Mouse (Mus musculus) heart, embryonic 16.5 days (tissue): Measurements from ENCODE around the gene Slc31a2. TPM values are rescaled to one million over a fixed set of nuclear protein-coding genes. Genes with fewer than 3 reads are reported as not detected.
"Not testable (repeated sequence)": the region's sequence is repeated elsewhere in the genome, so short reads cannot be mapped to it uniquely, and the experiment has no call there.

ENCODE experiments used
- ATAC-seq: fragments of 200-750 bp; cut with Nextera tagmentation; replicated peaks from 2 replicates; pipeline ENCODE4 v1.8.0; 2017; ENCODE audit warnings: moderate number of reproducible peaks; ENCODE audit not compliant: insufficient read depth, low FRiP score; ENCODE audit errors: extremely low read depth
- H3K27ac ChIP-seq: fragments of 300-500 bp; sonication (generic); 2 replicates; pipeline ENCODE4 v1.5.1; 2014; ENCODE audit warnings: mild to moderate bottlenecking, low read length, control low read depth, moderate library complexity
- H3K27me3 ChIP-seq: fragments of 300-500 bp; sonication (generic); 2 replicates; pipeline ENCODE4 v1.6.1; 2014; ENCODE audit warnings: low read length, mixed read lengths; ENCODE audit not compliant: control insufficient read depth, insufficient read depth
- H3K36me3 ChIP-seq: fragments of 300-500 bp; sonication (generic); 2 replicates; pipeline ENCODE4 v1.6.1; 2014; ENCODE audit not compliant: control insufficient read depth, insufficient read depth
- H3K4me1 ChIP-seq: fragments of 300-500 bp; sonication (generic); 2 replicates; pipeline ENCODE4 v1.6.1; 2014; ENCODE audit warnings: low read length, mixed read lengths; ENCODE audit not compliant: control insufficient read depth, insufficient read depth
- H3K4me2 ChIP-seq: fragments of 300-500 bp; sonication (generic); 2 replicates; pipeline ENCODE4 v1.6.1; 2014; ENCODE audit warnings: low read depth, mild to moderate bottlenecking, control low read depth, low read length
- H3K4me3 ChIP-seq: fragments of 300-500 bp; sonication (generic); 2 replicates; pipeline ENCODE4 v1.5.1; 2014; ENCODE audit warnings: mild to moderate bottlenecking, control low read depth, low read length
- H3K9ac ChIP-seq: fragments of 300-500 bp; sonication (generic); 2 replicates; pipeline ENCODE4 v1.6.1; 2014; ENCODE audit warnings: low read length, control low read depth
- H3K9me3 ChIP-seq: fragments of 300-500 bp; sonication (generic); replicated peaks from 2 replicates; pipeline ENCODE4 v1.6.1; 2016; ENCODE audit warnings: low read length; ENCODE audit not compliant: control insufficient read depth
- WGBS: fragments of 180-500 bp; shearing (Covaris S2); extraction: QIAGEN DNeasy Blood & Tissue Kit; methylation state at CpG from one replicate; pipeline ENCODE4 v1.1.7; 2014; 5-methylcytosine and 5-hydroxymethylcytosine counted together
- polyA plus RNA-seq: library from polyadenylated mRNA; unstranded; fragments of >200 nt; fragmentation: Nextera tagmentation; extraction: Ambion mirVana; gene quantifications from 2 replicates; pipeline ENCODE4 v1.2.1, GENCODE M21; 2015

Slc31a2 gene
- polyA plus RNA-seq, 1 experiment from 2014 or later = 23.8 TPM

- Histone ChIP-seq H3K4me3 (no peak overlapping the region), H3K4me2 (no peak overlapping the region), H3K27me3 (no peaks in the 10 kb centered on the region), H3K4me1 (no peaks in the 10 kb centered on the region), H3K27ac (no peak overlapping the region), H3K9ac (no peak overlapping the region), H3K36me3 (no peaks in the 10 kb centered on the region), H3K9me3 (no peaks in the 10 kb centered on the region)
- 77% methylated on average over 4 of the region's 4 CpGs for WGBS
- ATAC-seq = no peak
Observed at GRCm38 (mm10) chr4:62251776-62252175, 10.6 kb upstream of the Slc31a2 start.

- no peak overlapping the region for H3K4me3 ChIP-seq
- H3K4me2 ChIP-seq = no peak overlapping the region
- H3K9ac ChIP-seq = no peak overlapping the region
- WGBS = 63% methylated on average over 8 of the region's 8 CpGs
- H3K27ac ChIP-seq = no peak overlapping the region
- H3K36me3 ChIP-seq = no peaks in the 10 kb centered on the region
- H3K4me1 ChIP-seq = no peaks in the 10 kb centered on the region
- ATAC-seq = no peak
- H3K9me3 ChIP-seq = no peaks in the 10 kb centered on the region
- H3K27me3 ChIP-seq = no peaks in the 10 kb centered on the region
Observed at GRCm38 (mm10) chr4:62254551-62254950, 7.8 kb upstream of the Slc31a2 start.

GRCm38 (mm10) chr4:62256931-62257330, 5.4 kb upstream of the Slc31a2 start:
- H3K4me1 ChIP-seq = no peaks in the 10 kb centered on the region
- H3K27me3 ChIP-seq = no peaks in the 10 kb centered on the region
- H3K4me3 ChIP-seq = no peak overlapping the region
- no peak overlapping the region for H3K4me2 ChIP-seq
- H3K9me3 ChIP-seq = no peaks in the 10 kb centered on the region
- WGBS = 23% methylated on average over 8 of the region's 8 CpGs
- H3K36me3 ChIP-seq = no peaks in the 10 kb centered on the region
- no peak overlapping the region for H3K9ac ChIP-seq
- no peak for ATAC-seq
- H3K27ac ChIP-seq = no peak overlapping the region

GRCm38 (mm10) chr4:62263133-62263844, 927 bp downstream of the Slc31a2 start:
- Histone ChIP-seq H3K4me3 (no peak overlapping the region), H3K9me3 (no peaks in the 10 kb centered on the region), H3K36me3 (no peaks in the 10 kb centered on the region), H3K4me2 (no peak overlapping the region), H3K27ac (no peak overlapping the region), H3K27me3 (no peaks in the 10 kb centered on the region), H3K4me1 (no peaks in the 10 kb centered on the region), H3K9ac (no peak overlapping the region)
- 35% methylated on average over 7 of the region's 7 CpGs for WGBS
- no peak for ATAC-seq

GRCm38 (mm10) chr4:62265154-62265836, 2.9 kb downstream of the Slc31a2 start:
- H3K9me3 ChIP-seq = no peaks in the 10 kb centered on the region
- no peak overlapping the region for H3K4me3 ChIP-seq
- no peak overlapping the region for H3K9ac ChIP-seq
- no peak overlapping the region for H3K4me2 ChIP-seq
- H3K36me3 ChIP-seq = no peaks in the 10 kb centered on the region
- no peaks in the 10 kb centered on the region for H3K4me1 ChIP-seq
- 60% methylated on average over 10 of the region's 10 CpGs for WGBS
- no peak for ATAC-seq
- H3K27ac ChIP-seq = no peak overlapping the region
- no peaks in the 10 kb centered on the region for H3K27me3 ChIP-seq

GRCm38 (mm10) chr4:62266016-62266415, 3.7 kb downstream of the Slc31a2 start:
- H3K4me3 ChIP-seq, H3K36me3 ChIP-seq, H3K4me1 ChIP-seq, H3K4me2 ChIP-seq, H3K9me3 ChIP-seq, ATAC-seq, H3K27ac ChIP-seq, H3K27me3 ChIP-seq, H3K9ac ChIP-seq: not testable (repeated sequence)
- 84% methylated on average over 7 of the region's 7 CpGs for WGBS

GRCm38 (mm10) chr4:62267101-62267500, 4.7 kb downstream of the Slc31a2 start:
- no peak overlapping the region for H3K4me3 ChIP-seq
- no peak for ATAC-seq
- H3K9me3 ChIP-seq = no peaks in the 10 kb centered on the region
- no peaks in the 10 kb centered on the region for H3K4me1 ChIP-seq
- H3K9ac ChIP-seq = no peak overlapping the region
- H3K27me3 ChIP-seq = no peaks in the 10 kb centered on the region
- H3K27ac ChIP-seq = no peak overlapping the region
- no peak overlapping the region for H3K4me2 ChIP-seq
- WGBS = 59% methylated on average over 10 of the region's 10 CpGs
- H3K36me3 ChIP-seq = no peaks in the 10 kb centered on the region

- Histone ChIP-seq H3K4me2 (no peak overlapping the region), H3K4me3 (no peak overlapping the region), H3K9me3 (no peaks in the 10 kb centered on the region), H3K4me1 (0 out of 2 replicates have a peak, but pooled peaks cover 2% of the 10 kb centered on the region), H3K9ac (no peak overlapping the region), H3K36me3 (no peaks in the 10 kb centered on the region), H3K27me3 (no peaks in the 10 kb centered on the region), H3K27ac (no peak overlapping the region)
- 85% methylated on average over 10 of the region's 10 CpGs for WGBS
- ATAC-seq = no peak
Observed at GRCm38 (mm10) chr4:62272696-62273095, 10.3 kb downstream of the Slc31a2 start.

- Histone ChIP-seq H3K9ac (no peak overlapping the region), H3K27me3 (no peaks in the 10 kb centered on the region), H3K4me3 (no peak overlapping the region), H3K9me3 (no peaks in the 10 kb centered on the region), H3K27ac (no peak overlapping the region), H3K4me2 (no peak overlapping the region), H3K4me1 (0 out of 2 replicates have a peak, but pooled peaks cover 2% of the 10 kb centered on the region), H3K36me3 (no peaks in the 10 kb centered on the region)
- WGBS = 90% methylated on average over 10 of the region's 10 CpGs
- no peak for ATAC-seq
Observed at GRCm38 (mm10) chr4:62273916-62274315, 11.6 kb downstream of the Slc31a2 start.
